Mouse (Mus musculus): Measurements from ENCODE around the gene Plch2. TPM values are rescaled to one million over a fixed set of nuclear protein-coding genes. Genes with fewer than 3 reads are reported as not detected.

Gene Plch2
- polyA plus RNA-seq, 1 experiment, result 0.06 TPM

DNA sequence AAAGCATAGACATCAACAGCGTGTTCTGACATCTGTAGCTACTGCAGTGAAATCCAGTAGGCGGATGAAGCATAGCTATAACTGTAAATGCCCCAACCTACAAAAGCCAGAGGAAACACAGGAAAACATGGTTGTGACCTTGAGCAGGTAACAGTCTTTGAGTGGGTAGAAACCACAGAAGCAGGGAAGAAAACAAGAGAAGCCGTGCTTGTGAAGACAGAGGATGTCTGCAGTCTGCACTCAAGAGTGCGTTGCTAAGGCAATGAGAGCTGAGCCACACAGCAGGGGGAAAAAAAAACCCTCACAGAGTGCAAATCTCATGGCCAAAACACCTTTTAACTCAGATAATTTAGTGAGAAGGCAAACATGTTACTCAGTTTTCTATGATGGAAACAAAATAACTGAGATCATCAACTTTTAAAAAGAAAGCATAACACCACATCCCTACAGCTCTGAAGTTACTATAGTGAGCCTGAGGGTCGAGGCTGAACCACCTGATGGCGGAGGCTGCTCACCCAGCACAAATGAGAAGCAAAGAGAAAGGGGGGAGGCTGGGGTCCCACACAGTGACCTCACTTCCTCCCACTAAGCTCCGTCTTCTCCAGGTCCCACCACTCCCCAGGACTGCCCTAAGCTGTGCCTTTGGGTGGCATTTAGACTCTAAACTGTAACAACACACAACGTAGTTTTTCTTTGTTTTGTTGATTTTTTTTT lies 119.9 kb downstream of the Plch2 start:
- H3K79me2 ChIP-seq (ENCODE audit: control insufficient read depth, insufficient read depth), result no peaks in the 10 kb centered on the region
- TF ChIP-seq REST (IDR thresholded peaks at IDR 0.05; ENCODE audit: insufficient read depth, insufficient read length), result no peak
- TF ChIP-seq POLR2A (IDR thresholded peaks at IDR 0.05; ENCODE audit: insufficient read length, low read depth), result no peak
- no peak for TF ChIP-seq TCF3 (IDR thresholded peaks at IDR 0.05; ENCODE audit: insufficient read length, low read depth)
- TF ChIP-seq MYOG (IDR thresholded peaks at IDR 0.05; ENCODE audit: control insufficient read depth in 1 of 3, insufficient read depth in 1 of 3, insufficient read length in 2 of 3, low read depth in 2 of 3), result no peak
- no peak for TF ChIP-seq MYOD1 (IDR thresholded peaks at IDR 0.05; ENCODE audit: control insufficient read depth in 1 of 3, insufficient read length in 2 of 3, low read depth in 2 of 3)
- no peak for TF ChIP-seq TCF12 (IDR thresholded peaks at IDR 0.05; ENCODE audit: insufficient read depth, poor library complexity, severe bottlenecking)
- no peak for TF ChIP-seq POLR2AphosphoS2 (IDR thresholded peaks at IDR 0.05; ENCODE audit: insufficient read length, low read depth)
- TF ChIP-seq USF1 (IDR thresholded peaks at IDR 0.05; ENCODE audit: low read depth), result no peak
- TF ChIP-seq MAX (IDR thresholded peaks at IDR 0.05; ENCODE audit: low read depth), result no peak
- TF ChIP-seq SRF (IDR thresholded peaks at IDR 0.05; ENCODE audit: control insufficient read depth, insufficient read length, low read depth), result no peak
- H3K4me2 ChIP-seq (ENCODE audit: low read depth), result no peak overlapping the region
- H3K4me3 ChIP-seq, result no peak overlapping the region
- H3K27me3 ChIP-seq (ENCODE audit: control insufficient read depth, insufficient read depth, insufficient read length), result peaks cover 41% of the 10 kb centered on the region
- no peak overlapping the region for H3ac ChIP-seq (ENCODE audit: control insufficient read depth, insufficient read length)
- no peaks in the 10 kb centered on the region for H3K36me3 ChIP-seq (ENCODE audit: control insufficient read depth, insufficient read depth)

DNA sequence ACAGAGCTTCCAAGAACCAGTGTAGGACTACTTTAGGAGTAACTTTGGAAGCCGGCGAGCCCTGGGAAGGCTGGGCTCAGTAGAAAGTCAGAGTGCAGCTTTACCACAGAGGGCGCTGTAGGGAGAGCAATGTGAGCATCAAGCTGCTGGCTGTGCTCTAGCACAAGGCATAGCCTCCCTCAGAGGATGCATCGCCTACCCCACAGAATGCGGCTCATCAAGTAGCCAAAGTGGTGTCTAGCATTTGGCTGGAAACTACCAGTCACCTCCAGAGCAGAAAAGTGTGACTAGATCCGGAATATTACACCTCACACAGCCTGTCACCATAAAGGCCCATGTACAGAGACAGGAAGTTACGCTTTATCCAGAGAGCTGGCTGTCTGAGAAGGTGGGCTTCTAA lies 120.8 kb downstream of the Plch2 start:
- Histone ChIP-seq H3K79me2 (ENCODE audit: control insufficient read depth, insufficient read depth) (no peaks in the 10 kb centered on the region), H3ac (ENCODE audit: control insufficient read depth, insufficient read length) (no peak overlapping the region), H3K4me3 (no peak overlapping the region), H3K4me2 (ENCODE audit: low read depth) (no peak overlapping the region), H3K27me3 (ENCODE audit: control insufficient read depth, insufficient read depth, insufficient read length) (peaks cover 41% of the 10 kb centered on the region), H3K36me3 (ENCODE audit: control insufficient read depth, insufficient read depth) (no peaks in the 10 kb centered on the region)
- TF ChIP-seq POLR2A (IDR thresholded peaks at IDR 0.05; ENCODE audit: insufficient read length, low read depth) (no peak), CEBPB (IDR thresholded peaks at IDR 0.05; ENCODE audit: insufficient read depth, poor library complexity, severe bottlenecking) (no peak), MAX (IDR thresholded peaks at IDR 0.05; ENCODE audit: low read depth) (no peak), USF1 (IDR thresholded peaks at IDR 0.05; ENCODE audit: low read depth) (no peak), MYOD1 (IDR thresholded peaks at IDR 0.05; ENCODE audit: control insufficient read depth in 1 of 3, insufficient read length in 2 of 3, low read depth in 2 of 3) (no peak)

DNA sequence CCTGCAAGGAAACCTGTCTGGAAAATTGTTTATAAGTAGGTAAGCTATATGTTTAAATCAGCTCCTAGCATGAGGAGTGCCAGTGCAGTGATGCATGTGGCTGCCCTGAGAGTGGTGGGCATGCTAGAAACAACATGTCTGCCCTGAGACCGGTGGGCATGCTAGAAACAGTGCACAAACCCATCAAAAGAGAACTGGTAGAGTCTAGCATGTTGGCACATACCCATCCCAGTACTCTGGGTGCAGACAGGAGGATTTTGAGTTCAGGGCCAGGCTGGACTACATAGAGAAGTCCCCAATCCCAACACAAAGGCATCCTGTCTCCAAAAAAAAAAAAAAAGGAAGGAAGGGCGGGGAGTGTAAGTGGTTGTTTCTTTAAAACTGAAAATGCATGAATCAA lies 121.8 kb downstream of the Plch2 start:
- H3K27me3 ChIP-seq (ENCODE audit: control insufficient read depth, insufficient read depth, insufficient read length), result peaks cover 38% of the 10 kb centered on the region
- H3K79me2 ChIP-seq (ENCODE audit: control insufficient read depth, insufficient read depth), result no peaks in the 10 kb centered on the region
- no peak overlapping the region for H3K4me3 ChIP-seq
- TF ChIP-seq SRF (IDR thresholded peaks at IDR 0.05; ENCODE audit: control insufficient read depth, insufficient read length, low read depth) (no peak), POLR2AphosphoS2 (IDR thresholded peaks at IDR 0.05; ENCODE audit: insufficient read length, low read depth) (no peak), E2F4 (IDR thresholded peaks at IDR 0.05; ENCODE audit: insufficient read depth) (no peak), TCF3 (IDR thresholded peaks at IDR 0.05; ENCODE audit: insufficient read length, low read depth) (no peak), POLR2A (IDR thresholded peaks at IDR 0.05; ENCODE audit: insufficient read length, low read depth) (no peak), CEBPB (IDR thresholded peaks at IDR 0.05; ENCODE audit: insufficient read depth, poor library complexity, severe bottlenecking) (no peak), MYOD1 (IDR thresholded peaks at IDR 0.05; ENCODE audit: control insufficient read depth in 1 of 3, insufficient read length in 2 of 3, low read depth in 2 of 3) (no peak), USF1 (IDR thresholded peaks at IDR 0.05; ENCODE audit: low read depth) (no peak), MAX (IDR thresholded peaks at IDR 0.05; ENCODE audit: low read depth) (no peak), TCF12 (IDR thresholded peaks at IDR 0.05; ENCODE audit: insufficient read depth, poor library complexity, severe bottlenecking) (no peak), MYOG (IDR thresholded peaks at IDR 0.05; ENCODE audit: control insufficient read depth in 1 of 3, insufficient read depth in 1 of 3, insufficient read length in 2 of 3, low read depth in 2 of 3) (no peak)
- no peaks in the 10 kb centered on the region for H3K36me3 ChIP-seq (ENCODE audit: control insufficient read depth, insufficient read depth)
- no peak overlapping the region for H3K4me2 ChIP-seq (ENCODE audit: low read depth)
- H3ac ChIP-seq (ENCODE audit: control insufficient read depth, insufficient read length), result no peak overlapping the region

DNA sequence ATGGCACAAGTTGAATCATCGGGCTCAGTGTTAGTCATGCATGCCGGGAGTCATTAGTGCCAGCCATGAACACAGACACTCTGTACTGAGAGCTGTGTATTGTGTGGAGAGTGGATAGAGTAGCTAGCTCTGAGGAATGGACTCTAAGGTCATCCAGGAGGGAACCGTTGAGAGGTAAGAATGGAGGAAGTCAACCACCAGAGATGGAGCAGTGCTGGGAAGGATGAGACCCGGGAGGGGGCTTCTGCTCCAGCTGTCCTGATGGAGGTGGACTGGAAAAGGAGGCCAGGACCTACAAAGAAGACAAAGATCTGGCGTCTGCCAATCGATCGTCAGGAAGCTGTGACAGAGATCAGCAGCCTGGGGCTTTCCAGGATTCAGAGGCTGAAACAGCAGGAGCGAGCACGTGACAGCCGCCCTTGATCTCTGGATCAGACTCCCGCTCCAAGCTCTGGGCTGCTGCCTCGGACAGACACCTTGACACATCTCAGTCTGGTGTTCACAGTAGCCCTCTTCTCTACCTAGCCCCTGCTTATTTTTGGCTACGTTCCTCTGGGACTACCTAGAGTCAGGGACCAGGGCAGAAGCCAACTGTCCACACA lies 123.2 kb downstream of the Plch2 start:
- Histone ChIP-seq H3K4me3 (no peak overlapping the region), H3K36me3 (ENCODE audit: control insufficient read depth, insufficient read depth) (no peaks in the 10 kb centered on the region), H3K27me3 (ENCODE audit: control insufficient read depth, insufficient read depth, insufficient read length) (peaks cover 40% of the 10 kb centered on the region), H3K79me2 (ENCODE audit: control insufficient read depth, insufficient read depth) (no peaks in the 10 kb centered on the region), H3ac (ENCODE audit: control insufficient read depth, insufficient read length) (no peak overlapping the region), H3K4me2 (ENCODE audit: low read depth) (no peak overlapping the region)
- TF ChIP-seq TCF12 (IDR thresholded peaks at IDR 0.05; ENCODE audit: insufficient read depth, poor library complexity, severe bottlenecking) (no peak), USF1 (IDR thresholded peaks at IDR 0.05; ENCODE audit: low read depth) (no peak), POLR2A (IDR thresholded peaks at IDR 0.05; ENCODE audit: insufficient read length, low read depth) (no peak), TCF3 (IDR thresholded peaks at IDR 0.05; ENCODE audit: insufficient read length, low read depth) (no peak), MYOG (IDR thresholded peaks at IDR 0.05; ENCODE audit: control insufficient read depth in 1 of 3, insufficient read depth in 1 of 3, insufficient read length in 2 of 3, low read depth in 2 of 3) (no peak), CEBPB (IDR thresholded peaks at IDR 0.05; ENCODE audit: insufficient read depth, poor library complexity, severe bottlenecking) (no peak), MYOD1 (IDR thresholded peaks at IDR 0.05; ENCODE audit: control insufficient read depth in 1 of 3, insufficient read length in 2 of 3, low read depth in 2 of 3) (no peak), MAX (IDR thresholded peaks at IDR 0.05; ENCODE audit: low read depth) (no peak), E2F4 (IDR thresholded peaks at IDR 0.05; ENCODE audit: insufficient read depth) (no peak), REST (IDR thresholded peaks at IDR 0.05; ENCODE audit: insufficient read depth, insufficient read length) (no peak), SRF (IDR thresholded peaks at IDR 0.05; ENCODE audit: control insufficient read depth, insufficient read length, low read depth) (no peak), POLR2AphosphoS2 (IDR thresholded peaks at IDR 0.05; ENCODE audit: insufficient read length, low read depth) (no peak)

Other genes with a start within 250 kb of the Plch2 start
- gene Ttc34, start 219.3 kb downstream of the Plch2 start, polyA plus RNA-seq (2012; fragmentation: generic; extraction: Trizol), result not detected
- gene Mmel1, start 187.2 kb downstream of the Plch2 start, polyA plus RNA-seq (2012; fragmentation: generic; extraction: Trizol), result 0.52 TPM
- gene Fam213b, start 157.6 kb downstream of the Plch2 start, polyA plus RNA-seq (2012; fragmentation: generic; extraction: Trizol), result 5.7 TPM
- 0.43 TPM for gene Tnfrsf14, start 128.2 kb downstream of the Plch2 start, polyA plus RNA-seq (2012; fragmentation: generic; extraction: Trizol)
- gene Hes5, start 95.9 kb downstream of the Plch2 start, polyA plus RNA-seq (2012; fragmentation: generic; extraction: Trizol), result not detected
- 21.0 TPM for gene Pank4, start 92.7 kb downstream of the Plch2 start, polyA plus RNA-seq (2012; fragmentation: generic; extraction: Trizol)
- 12.4 TPM for gene Pex10, start 10.2 kb upstream of the Plch2 start, polyA plus RNA-seq (2012; fragmentation: generic; extraction: Trizol)
- gene Rer1, start 29.6 kb upstream of the Plch2 start, polyA plus RNA-seq (2012; fragmentation: generic; extraction: Trizol), result 117 TPM
- 2.6 TPM for gene Morn1, start 29.8 kb upstream of the Plch2 start, polyA plus RNA-seq (2012; fragmentation: generic; extraction: Trizol)
- gene Ski, start 165.8 kb upstream of the Plch2 start, polyA plus RNA-seq (2012; fragmentation: generic; extraction: Trizol), result 54.5 TPM
- gene Faap20, start 193.0 kb upstream of the Plch2 start, polyA plus RNA-seq (2012; fragmentation: generic; extraction: Trizol), result 40.4 TPM